Mouse (Mus musculus) frontal cortex, adult (tissue): ENCODE results near the gene Perp.

Experiments
- ATAC-seq: cut with Nextera tagmentation; 2 replicates; pipeline ENCODE4 v1.9.2; 2017; ENCODE audit warnings: mild to moderate bottlenecking, moderate library complexity, mixed read lengths; ENCODE audit not compliant: low TSS enrichment

Gene Perp

DNA sequence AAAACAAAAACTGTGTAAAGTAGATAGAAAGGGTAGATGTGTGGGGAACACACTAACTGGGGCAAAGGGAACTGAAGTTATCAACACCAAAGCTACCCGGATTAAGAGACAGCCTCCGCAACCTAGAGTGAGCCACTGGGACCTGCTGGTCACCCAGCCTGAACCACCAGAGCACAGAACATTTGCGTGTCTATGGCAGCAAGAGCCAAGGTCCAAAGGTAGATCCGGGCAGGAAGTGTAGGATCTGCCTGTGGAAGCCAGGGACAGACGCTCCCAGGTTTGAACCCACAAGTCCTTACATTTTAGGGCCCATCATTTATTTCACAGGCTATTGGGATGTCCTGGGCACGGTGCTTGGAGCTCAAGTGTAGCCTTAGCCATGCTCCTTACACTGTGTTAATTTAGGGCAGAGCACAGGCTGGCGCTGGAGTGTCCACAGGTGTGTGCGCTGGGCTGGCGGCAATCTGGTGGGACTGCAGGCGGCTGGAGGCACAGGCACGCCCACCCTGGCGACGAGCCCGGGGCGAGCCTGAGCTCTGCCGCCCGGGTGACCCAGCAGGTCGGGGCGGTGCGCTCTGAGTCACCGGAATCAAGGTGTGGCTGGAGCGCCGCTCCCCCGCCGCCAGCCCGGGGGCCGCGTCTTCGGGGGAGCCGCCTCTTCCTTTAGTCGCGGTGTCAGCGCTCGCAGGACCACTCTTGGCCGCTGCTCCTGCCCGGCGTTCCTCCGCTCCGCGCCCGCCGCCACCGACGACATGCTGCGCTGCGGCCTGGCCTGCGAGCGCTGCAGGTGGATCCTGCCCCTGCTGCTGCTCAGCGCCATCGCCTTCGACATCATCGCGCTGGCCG, at the start of gene Perp:
Gene Perp, plus strand, starts transcription at position 580 of the 846 bp plus-strand sequence.
- peak; percentile 75 for ATAC-seq

DNA sequence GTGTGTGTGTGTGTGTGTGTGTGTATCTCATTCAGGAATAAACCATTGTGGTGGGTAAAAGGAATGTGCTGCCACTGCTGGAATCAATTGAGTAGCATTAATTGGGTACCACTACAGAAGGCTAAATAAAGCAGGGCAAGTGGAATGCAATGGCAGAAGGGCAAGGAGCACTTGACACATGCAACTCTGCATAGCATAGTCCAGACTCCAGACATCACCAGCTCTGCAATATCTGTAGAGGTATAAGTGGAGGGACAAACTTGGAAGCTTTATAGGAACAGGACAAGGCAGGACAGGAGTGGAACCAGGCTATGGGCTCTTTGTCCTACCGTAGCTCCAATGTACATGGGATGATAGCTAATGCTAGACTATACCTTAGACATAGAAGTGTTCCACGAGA, 33.1 kb upstream of the Perp start:
- no peak for ATAC-seq

GRCm38 (mm10) chr10:18816560-18816959, 28.3 kb upstream of the Perp start:
- peak; percentile 64 for ATAC-seq

DNA sequence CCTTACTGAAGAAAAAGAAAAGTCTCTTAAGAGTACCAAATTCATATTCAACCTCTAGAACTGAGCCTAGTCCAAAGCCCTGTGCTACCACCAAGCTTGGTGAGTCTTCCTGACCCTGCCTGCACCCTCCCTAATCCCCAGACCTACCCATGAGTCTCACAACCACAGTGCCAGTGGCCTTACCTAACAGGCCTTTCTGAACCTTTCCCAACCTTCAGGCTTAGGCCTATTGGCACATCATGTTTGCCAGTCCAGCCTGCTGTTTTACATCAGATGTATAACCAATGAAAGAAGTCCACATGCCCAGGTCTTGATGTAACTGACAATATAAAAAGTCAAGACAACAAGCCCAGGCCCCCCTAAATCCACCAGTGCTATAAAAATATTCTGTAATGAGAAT, 19.7 kb upstream of the Perp start:
- no peak for ATAC-seq

- no peak for ATAC-seq
Measured at GRCm38 (mm10) chr10:18826107-18826506, 18.7 kb upstream of the Perp start.

DNA sequence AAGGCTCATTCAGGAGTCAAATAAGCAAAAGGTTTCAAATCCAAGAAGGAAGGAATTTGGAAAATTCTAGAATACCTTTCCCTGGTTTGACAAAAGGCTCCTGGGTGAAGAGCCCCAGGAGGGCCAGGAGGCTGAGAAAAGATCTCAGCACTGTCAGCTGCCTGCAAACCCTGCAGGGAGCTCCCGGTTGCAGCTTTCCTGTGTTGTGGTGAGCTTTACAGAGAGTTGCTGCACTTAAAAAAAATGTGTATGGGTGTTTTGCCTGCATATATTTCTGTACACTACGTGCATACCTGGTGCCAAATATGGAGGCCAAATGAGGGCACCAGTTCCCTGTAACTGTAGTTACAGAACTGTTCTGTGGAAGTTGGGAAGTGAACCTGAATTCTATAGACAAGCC, 16.9 kb upstream of the Perp start:
- ATAC-seq: peak; percentile 31; the same call in 1 of the 2 replicates

GRCm38 (mm10) chr10:18830359-18830758, 14.5 kb upstream of the Perp start:
- no peak for ATAC-seq

DNA sequence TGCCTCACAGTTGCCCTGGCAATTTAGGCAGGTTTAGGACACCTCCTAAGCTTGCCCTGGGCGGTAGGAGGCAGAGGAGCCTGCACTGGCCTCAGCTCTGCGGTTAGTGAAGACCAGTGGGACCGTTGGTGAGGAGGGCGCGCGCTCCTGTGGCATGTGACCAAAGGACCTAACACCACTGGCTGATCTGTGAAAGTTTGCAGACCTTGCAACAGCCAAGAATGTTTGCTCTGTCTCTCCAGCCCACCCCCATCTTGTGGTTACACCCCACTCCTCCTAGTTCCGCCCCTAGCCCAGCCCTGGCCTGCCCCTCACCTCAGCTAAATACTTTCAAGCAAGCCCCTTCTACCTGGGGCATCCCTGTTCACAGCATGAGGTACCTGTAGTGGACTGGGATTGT, 13.0 kb upstream of the Perp start:
- ATAC-seq: no peak

DNA sequence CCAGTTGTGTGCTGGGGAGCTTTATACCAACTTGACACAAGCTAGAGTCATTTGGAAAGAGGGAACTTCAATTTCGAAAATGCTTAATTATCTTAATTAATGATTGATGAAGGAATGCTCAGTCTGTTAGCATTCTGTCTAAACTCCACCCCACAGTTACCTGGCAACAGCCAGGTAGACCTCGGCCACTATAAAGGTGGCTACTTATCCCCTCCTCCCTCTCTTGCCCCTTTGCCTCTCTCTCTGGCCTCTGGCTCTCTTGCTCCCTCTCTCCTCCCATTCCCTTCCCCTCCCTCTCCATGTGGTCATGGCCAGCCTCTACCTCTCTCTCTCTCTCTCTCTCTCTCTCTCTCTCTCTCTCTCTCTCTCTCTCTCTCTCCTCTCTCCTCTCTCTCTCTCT, 10.4 kb upstream of the Perp start:
- no peak for ATAC-seq

DNA sequence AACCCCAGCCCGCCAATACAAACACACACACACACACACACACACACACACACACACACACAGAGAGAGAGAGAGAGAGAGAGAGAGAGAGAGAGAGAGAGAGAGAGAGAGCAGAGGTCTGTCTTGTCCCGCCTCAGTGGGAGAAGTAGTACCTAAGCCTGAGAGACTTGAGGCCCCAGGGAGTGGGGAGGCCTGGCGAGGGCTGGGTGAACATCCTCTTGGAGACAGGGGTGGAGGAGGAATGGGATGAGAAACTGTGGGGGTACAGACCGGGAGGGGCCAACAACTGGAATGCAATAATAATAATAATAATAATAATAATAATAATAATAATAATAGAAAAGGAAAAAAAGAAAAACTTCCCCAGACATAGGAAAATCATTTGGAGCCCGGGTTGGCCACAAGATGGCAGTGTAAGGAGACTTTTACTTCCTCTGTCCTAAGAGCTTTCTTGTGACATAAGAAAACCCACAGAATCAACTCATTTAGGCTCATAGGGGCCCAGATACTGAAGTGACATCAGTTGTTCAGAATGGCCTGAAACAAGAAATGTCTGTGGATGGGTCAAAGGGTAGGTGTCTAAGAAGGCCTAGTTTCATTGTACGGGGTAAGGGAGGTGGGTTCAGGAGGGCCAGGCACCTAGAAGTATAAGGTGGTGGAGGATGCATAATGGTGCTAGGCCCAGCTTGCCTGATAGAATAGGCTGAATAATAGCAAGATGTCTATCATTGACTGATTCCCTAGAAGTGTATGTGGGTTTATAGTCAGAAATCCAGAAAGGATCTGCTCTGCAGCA, 8.9 kb upstream of the Perp start:
- ATAC-seq: 0 out of 2 replicates have a peak, but pooled peaks have one; percentile 59

DNA sequence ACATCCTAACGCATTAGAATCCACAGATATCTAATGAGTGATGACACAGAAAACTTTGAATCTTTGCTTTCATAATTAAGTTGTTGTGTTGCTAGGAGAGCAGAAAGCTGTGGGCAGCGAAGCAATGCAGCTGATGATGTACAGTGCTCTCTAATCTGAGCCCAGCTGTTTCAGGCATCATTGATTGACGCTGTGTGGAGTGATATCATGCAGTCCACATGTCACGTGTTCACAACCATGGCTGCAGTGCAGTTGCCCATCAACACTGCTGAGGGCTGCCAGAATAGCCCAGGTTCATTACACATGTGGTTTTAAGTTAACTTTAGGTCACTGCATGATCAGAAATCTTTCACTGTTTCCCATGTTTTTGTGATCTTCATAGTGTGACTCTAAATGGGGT, 5.3 kb upstream of the Perp start:
- ATAC-seq: no peak

DNA sequence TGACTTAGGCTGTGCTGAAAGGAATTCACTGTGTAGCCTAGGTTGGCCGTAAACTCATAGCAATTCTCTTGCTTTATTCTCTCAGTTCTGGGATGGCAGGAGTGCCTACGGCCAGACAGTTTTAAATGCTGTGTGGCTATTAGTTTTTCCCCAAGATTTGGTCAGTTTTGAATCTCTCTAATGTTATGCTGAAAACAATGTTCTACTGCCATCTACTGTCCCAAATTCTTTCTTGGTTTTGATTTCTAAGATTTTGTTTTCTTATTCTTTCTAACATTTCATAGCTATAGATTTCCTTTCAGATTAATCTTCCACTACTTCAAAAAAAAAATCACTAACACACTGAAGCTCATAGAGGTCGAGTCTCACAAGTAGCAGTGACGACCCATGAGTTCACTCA, 4.1 kb upstream of the Perp start:
- peak; percentile 29; the same call in 1 of the 2 replicates for ATAC-seq

DNA sequence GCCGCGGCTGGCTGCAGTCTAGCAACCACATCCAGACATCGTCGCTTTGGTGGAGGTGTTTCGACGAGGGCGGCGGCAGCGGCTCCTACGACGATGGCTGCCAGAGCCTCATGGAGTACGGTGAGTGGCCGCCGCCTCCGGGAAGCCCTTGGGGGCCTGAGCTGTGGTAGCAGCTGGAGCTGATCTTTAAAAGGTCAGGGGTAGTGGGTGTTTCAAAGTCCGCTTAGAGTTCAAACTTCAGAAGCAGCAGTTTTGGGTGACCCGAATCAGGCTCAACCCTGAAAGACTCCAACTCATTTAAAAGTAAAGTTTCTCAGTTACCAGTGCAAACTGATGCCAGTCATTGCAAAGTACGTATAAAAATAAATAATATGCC, 455 bp downstream of the Perp start:
- no peak for ATAC-seq

DNA sequence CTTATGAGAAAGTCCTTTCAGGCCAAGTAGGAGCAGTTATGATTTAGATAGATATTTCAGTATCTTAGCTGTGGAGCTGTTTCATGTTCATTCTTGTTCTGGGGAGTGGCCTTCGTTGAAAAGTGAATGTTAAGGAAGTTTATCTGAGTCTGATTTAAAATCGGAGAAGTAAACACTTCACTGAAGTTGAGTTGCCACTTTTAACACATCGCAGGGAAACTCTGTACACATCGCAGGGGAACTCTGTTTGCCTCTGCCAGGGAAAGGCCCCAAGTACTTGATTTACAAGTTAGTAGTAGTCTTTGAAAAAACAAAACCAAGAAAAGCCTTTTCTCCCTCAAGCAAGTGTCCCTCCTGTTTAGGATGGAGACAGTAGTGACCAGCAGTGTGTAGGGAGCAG, 891 bp downstream of the Perp start:
- ATAC-seq: no peak

- peak; percentile 35 for ATAC-seq
Measured at GRCm38 (mm10) chr10:18846474-18847264, 1.8 kb downstream of the Perp start.

DNA sequence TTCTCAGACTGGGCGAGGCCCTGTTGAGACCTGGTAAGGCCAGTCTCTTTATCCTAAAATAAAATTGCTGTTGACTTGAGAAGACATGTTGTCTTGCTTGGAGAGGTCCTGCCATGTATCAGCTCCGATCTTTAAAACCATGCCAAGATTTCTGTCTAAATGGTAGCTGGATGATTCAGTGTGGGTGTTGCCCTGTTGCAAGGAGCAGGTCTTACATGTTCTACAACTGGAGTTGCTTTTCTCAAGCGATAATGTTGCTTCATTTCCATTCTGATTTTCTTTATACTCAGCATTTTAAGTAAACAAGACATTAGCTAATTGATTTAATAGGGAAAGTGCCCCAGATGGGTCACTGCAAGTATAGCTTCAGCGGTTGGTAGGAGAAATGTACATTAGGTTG, 5.4 kb downstream of the Perp start:
- no peak for ATAC-seq

DNA sequence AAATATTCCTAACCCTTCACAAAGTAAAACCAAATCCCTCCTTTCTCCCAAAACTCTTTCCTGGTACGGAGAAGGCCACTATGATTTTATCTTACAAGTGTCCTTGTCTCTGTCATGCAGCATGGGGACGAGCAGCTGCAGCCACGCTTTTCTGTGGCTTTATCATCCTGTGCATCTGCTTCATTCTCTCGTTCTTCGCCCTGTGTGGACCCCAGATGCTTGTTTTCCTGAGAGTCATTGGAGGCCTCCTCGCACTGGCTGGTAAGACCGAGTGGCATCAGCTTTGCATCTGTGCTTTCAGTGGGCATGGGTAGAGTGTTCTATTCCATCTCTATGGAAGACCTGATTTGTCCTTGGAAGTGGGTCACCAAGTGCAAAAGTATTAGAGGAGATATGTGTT, 8.6 kb downstream of the Perp start:
- no peak for ATAC-seq

- ATAC-seq: no peak
Measured at GRCm38 (mm10) chr10:18857244-18857643, 12.4 kb downstream of the Perp start.

GRCm38 (mm10) chr10:18859632-18860031, 14.8 kb downstream of the Perp start:
- ATAC-seq: no peak

GRCm38 (mm10) chr10:18860119-18860824, 15.5 kb downstream of the Perp start:
- no peak for ATAC-seq

GRCm38 (mm10) chr10:18860831-18861230, 16.0 kb downstream of the Perp start:
- ATAC-seq: peak; percentile 92

- peak; percentile 56 for ATAC-seq
Measured at GRCm38 (mm10) chr10:18861418-18861817, 16.6 kb downstream of the Perp start.
